Mouse (Mus musculus) forebrain, embryonic 11.5 days (tissue): ENCODE data around the gene Stard8. TPM values are rescaled to one million over a fixed set of nuclear protein-coding genes. Genes with fewer than 3 reads are reported as not detected.
A peak's percentile ranks its signal among the peaks of the same experiment; 100 is the strongest.

ENCODE experiments used
- ATAC-seq: fragments of 200-750 bp; cut with Nextera tagmentation; replicated peaks from 2 replicates; pipeline ENCODE4 v1.8.0; 2017; ENCODE audit warnings: moderate TSS enrichment; ENCODE audit not compliant: low FRiP score
- DNase-seq: peaks from one replicate; pipeline ENCODE4 v3.0.0-alpha.2; 2017; ENCODE audit warnings: low spot score
- H3K27ac ChIP-seq: fragments of 300-500 bp; sonication (generic); 2 replicates; pipeline ENCODE4 v1.5.1; 2014; ENCODE audit warnings: low read depth, low read length
- H3K27me3 ChIP-seq: fragments of 300-500 bp; sonication (generic); 2 replicates; pipeline ENCODE4 v1.6.1; 2014; ENCODE audit warnings: mild to moderate bottlenecking, low read length, mixed read lengths; ENCODE audit not compliant: control insufficient read depth, insufficient read depth
- H3K36me3 ChIP-seq: fragments of 300-500 bp; sonication (generic); 2 replicates; pipeline ENCODE4 v1.6.1; 2014; ENCODE audit warnings: mild to moderate bottlenecking, low read length, moderate library complexity, mixed read lengths; ENCODE audit not compliant: control insufficient read depth, insufficient read depth
- H3K4me1 ChIP-seq: fragments of 300-500 bp; sonication (generic); replicated peaks from 2 replicates; pipeline ENCODE4 v1.6.1; 2014; ENCODE audit warnings: low read length, mixed read lengths; ENCODE audit not compliant: control insufficient read depth, insufficient read depth
- H3K4me2 ChIP-seq: fragments of 300-500 bp; sonication (generic); 2 replicates; pipeline ENCODE4 v1.6.1; 2014; ENCODE audit warnings: low read depth, mild to moderate bottlenecking, low read length, moderate library complexity, mixed read lengths; ENCODE audit not compliant: severe bottlenecking
- H3K4me3 ChIP-seq: fragments of 300-500 bp; sonication (generic); 2 replicates; pipeline ENCODE4 v1.5.1; 2014; ENCODE audit warnings: low read depth, low read length
- H3K9ac ChIP-seq: fragments of 300-500 bp; sonication (generic); 2 replicates; pipeline ENCODE4 v1.6.1; 2014; ENCODE audit warnings: low read length
- H3K9me3 ChIP-seq: fragments of 300-500 bp; sonication (generic); 2 replicates; pipeline ENCODE4 v1.6.1; 2016; ENCODE audit warnings: low read length, mixed read lengths; ENCODE audit not compliant: control insufficient read depth
- WGBS: fragments of 180-500 bp; shearing (Covaris S2); extraction: QIAGEN DNeasy Blood & Tissue Kit; methylation state at CpG from one replicate; pipeline ENCODE4 v1.1.7; 2014; 5-methylcytosine and 5-hydroxymethylcytosine counted together
- polyA plus RNA-seq: library from polyadenylated mRNA; unstranded; fragments of >200 nt; fragmentation: Nextera tagmentation; extraction: Ambion mirVana; gene quantifications from 2 replicates; pipeline ENCODE4 v1.2.1, GENCODE M21; 2014

Gene Stard8
- polyA plus RNA-seq, 1 experiment from 2014 or later, result 8.9 TPM

- 75% methylated on average over 1 of the region's 1 CpGs for WGBS
- Histone ChIP-seq H3K27me3 (peaks cover 10% of the 10 kb centered on the region), H3K4me2 (no peak overlapping the region), H3K9ac (no peak overlapping the region), H3K4me1 (no peaks in the 10 kb centered on the region), H3K4me3 (no peak overlapping the region), H3K9me3 (no peaks in the 10 kb centered on the region), H3K27ac (no peak overlapping the region), H3K36me3 (no peaks in the 10 kb centered on the region)
- DNase-seq, result no peak
- no peak for ATAC-seq
These were observed 20.9 kb downstream of the Stard8 start for GRCm38 (mm10) chrX:99023951-99024350.

DNA sequence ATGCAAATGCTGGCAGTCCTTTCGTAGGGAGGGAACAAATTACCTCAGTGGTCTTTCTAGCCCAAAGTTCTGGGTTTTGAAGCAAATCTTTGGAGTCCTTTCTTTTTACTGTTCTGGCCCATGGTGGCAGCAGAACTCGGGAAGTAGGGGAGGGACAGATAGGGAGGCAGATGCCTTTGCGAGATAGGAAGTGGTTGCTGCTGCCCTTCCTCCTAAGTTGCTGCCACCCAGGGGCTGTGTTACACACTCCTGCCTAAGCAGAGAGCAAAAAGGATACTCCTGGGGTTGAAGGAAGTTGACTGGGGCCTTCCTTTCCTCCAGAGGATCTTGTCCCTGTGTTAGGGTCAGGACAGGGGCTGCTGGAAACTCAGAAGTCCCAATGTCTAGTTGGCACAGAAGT lies 32.4 kb downstream of the Stard8 start:
- Histone ChIP-seq H3K4me1 (no peaks in the 10 kb centered on the region), H3K36me3 (no peaks in the 10 kb centered on the region), H3K9me3 (no peaks in the 10 kb centered on the region), H3K4me2 (no peak overlapping the region), H3K4me3 (no peak overlapping the region), H3K27me3 (peaks cover 2% of the 10 kb centered on the region; the same call in 1 of the 2 replicates), H3K9ac (no peak overlapping the region), H3K27ac (no peak overlapping the region)
- ATAC-seq (no peak), DNase-seq (no peak)
- 54% methylated on average over 3 of the region's 3 CpGs for WGBS

DNA sequence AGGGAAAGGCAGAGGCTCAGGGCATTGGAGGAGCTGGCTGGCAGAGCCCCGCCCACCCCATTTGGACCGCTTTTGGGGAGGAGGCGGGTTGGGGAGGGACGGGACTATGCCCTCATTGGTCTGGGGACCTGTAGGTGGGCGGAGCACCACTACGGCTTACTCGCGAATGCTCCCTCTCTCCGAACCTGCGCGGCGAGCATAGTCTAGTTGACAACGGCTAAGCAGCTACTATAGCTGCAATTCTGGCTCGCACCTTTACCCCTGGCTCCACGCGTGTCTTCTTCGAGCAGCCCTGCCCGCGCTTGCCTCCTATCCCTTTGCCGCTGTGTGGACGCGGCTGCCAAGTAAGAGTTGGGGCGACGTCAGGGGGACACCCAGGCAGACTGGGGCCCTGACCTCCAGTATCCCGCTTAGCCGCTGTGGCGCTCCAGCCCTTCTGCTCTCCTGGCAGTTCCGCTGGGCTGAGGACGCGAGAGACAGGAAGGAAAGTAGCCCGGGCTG lies 39.5 kb downstream of the Stard8 start:
- ATAC-seq (peak; percentile 97), DNase-seq (peak; percentile 89)
- Histone ChIP-seq H3K36me3 (no peaks in the 10 kb centered on the region), H3K27me3 (peaks cover 25% of the 10 kb centered on the region; the same call in 1 of the 2 replicates), H3K27ac (no peak overlapping the region), H3K9me3 (no peaks in the 10 kb centered on the region), H3K4me2 (peak overlapping the region; percentile 65), H3K4me1 (no peaks in the 10 kb centered on the region), H3K4me3 (peak overlapping the region; percentile 36), H3K9ac (peak overlapping the region; percentile 16; the same call in 1 of the 2 replicates)
- 17% methylated on average over 31 of the region's 31 CpGs for WGBS

- 47% methylated on average over 6 of the region's 6 CpGs for WGBS
- H3K4me2 ChIP-seq, result peak overlapping the region; percentile 65
- peaks cover 23% of the 10 kb centered on the region; the same call in 1 of the 2 replicates for H3K27me3 ChIP-seq
- ATAC-seq (no peak), DNase-seq (no peak)
- no peaks in the 10 kb centered on the region for H3K9me3 ChIP-seq
- no peak overlapping the region for H3K27ac ChIP-seq
- no peaks in the 10 kb centered on the region for H3K4me1 ChIP-seq
- H3K36me3 ChIP-seq, result no peaks in the 10 kb centered on the region
- peak overlapping the region; percentile 36 for H3K4me3 ChIP-seq
- no peak overlapping the region for H3K9ac ChIP-seq
These were observed 40.2 kb downstream of the Stard8 start for GRCm38 (mm10) chrX:99043275-99043674.

GRCm38 (mm10) chrX:99043739-99044138 lies 40.7 kb downstream of the Stard8 start:
- no peak overlapping the region for H3K4me3 ChIP-seq
- peaks cover 23% of the 10 kb centered on the region; the same call in 1 of the 2 replicates for H3K27me3 ChIP-seq
- no peak overlapping the region for H3K9ac ChIP-seq
- H3K36me3 ChIP-seq, result no peaks in the 10 kb centered on the region
- WGBS, result 64% methylated on average over 5 of the region's 5 CpGs
- H3K27ac ChIP-seq, result no peak overlapping the region
- no peaks in the 10 kb centered on the region for H3K4me1 ChIP-seq
- no peak overlapping the region for H3K4me2 ChIP-seq
- DNase-seq (no peak), ATAC-seq (no peak)
- no peaks in the 10 kb centered on the region for H3K9me3 ChIP-seq

DNA sequence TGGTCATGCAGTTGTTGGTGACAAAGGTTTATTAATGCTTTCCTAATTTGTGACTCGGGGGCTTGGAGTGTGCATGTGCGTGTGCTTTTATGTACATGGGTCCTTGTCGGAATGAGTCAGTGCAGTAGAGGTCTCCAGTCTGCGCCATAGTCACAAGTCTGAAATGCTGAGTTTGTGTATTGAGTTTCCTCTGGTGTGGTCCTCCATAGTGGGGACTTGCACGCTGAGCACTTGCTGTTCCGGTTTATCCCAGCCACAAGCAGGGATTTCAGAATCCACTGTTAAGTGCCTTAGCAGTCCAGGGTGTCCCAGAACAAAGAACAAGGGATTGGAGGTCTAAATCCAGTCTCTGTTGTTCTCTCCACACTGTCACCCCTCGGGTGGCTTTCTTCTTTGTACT lies 42.3 kb downstream of the Stard8 start:
- Histone ChIP-seq H3K36me3 (no peaks in the 10 kb centered on the region), H3K9ac (no peak overlapping the region), H3K4me3 (no peak overlapping the region), H3K9me3 (no peaks in the 10 kb centered on the region), H3K4me2 (no peak overlapping the region), H3K27ac (no peak overlapping the region), H3K4me1 (no peaks in the 10 kb centered on the region), H3K27me3 (peaks cover 23% of the 10 kb centered on the region; the same call in 1 of the 2 replicates)
- no peak for ATAC-seq
- WGBS, result 45% methylated on average over 7 of the region's 7 CpGs
- DNase-seq, result no peak

DNA sequence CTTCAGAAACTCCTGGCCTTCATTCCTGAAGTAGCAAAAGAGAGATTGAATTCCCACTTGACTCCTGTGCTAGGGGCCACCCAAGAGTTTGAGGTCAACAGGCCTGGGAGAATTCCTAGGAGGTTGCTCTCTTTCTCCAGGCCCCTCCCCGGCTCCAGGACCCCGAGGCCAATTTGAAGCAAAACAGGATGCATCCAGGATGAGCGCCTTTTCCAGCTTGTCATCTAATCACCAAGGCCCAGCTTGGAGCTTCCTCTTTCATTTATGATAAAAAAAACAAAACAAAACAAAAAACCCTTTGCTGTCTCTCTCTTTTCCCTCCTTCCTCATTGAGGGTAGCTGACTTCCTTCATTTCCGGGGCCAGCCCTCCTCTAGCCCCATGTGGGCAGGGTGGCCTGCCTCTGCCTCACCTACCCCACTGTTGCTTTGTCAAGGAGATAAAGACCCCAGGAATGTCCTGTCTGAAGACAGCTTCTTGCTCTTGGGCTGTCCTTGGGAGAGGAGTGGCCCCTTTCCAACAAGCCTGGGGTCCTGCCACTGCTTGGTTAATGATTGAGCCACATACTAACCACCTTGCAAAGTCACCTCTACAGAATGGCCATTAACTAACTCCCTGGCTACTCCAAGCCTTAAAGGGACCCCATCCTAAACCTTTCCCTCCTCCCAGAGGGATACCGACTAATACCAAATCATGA lies 43.5 kb downstream of the Stard8 start:
- Histone ChIP-seq H3K9me3 (no peaks in the 10 kb centered on the region), H3K36me3 (no peaks in the 10 kb centered on the region), H3K27me3 (peaks cover 23% of the 10 kb centered on the region; the same call in 1 of the 2 replicates), H3K4me2 (no peak overlapping the region), H3K27ac (no peak overlapping the region), H3K9ac (no peak overlapping the region), H3K4me3 (no peak overlapping the region), H3K4me1 (no peaks in the 10 kb centered on the region)
- DNase-seq, result no peak
- no peak for ATAC-seq
- 57% methylated on average over 5 of the region's 5 CpGs for WGBS

DNA sequence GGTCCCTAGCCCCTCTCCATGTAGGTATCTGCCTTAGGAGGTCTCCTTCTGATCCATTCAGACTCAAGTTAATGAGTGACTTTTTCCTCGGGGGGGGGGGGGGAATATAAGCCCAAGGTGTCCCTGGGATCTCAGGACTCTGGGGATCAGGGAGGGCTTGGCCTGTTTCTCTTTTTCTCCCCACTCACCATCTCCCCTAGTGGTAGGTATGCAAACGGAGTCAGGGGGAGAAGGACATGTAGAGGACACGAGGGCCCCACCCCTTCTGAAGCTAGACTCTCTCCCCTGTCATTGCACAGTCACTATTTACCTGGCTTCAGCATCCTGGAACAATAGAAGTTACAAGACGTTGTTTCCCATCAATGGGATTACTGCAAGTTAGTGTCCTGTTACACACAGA lies 45.1 kb downstream of the Stard8 start:
- DNase-seq (no peak), ATAC-seq (no peak)
- Histone ChIP-seq H3K27ac (no peak overlapping the region), H3K4me3 (no peak overlapping the region), H3K9ac (no peak overlapping the region), H3K4me1 (no peaks in the 10 kb centered on the region), H3K4me2 (no peak overlapping the region), H3K36me3 (no peaks in the 10 kb centered on the region), H3K9me3 (no peaks in the 10 kb centered on the region), H3K27me3 (peaks cover 14% of the 10 kb centered on the region; the same call in 1 of the 2 replicates)
- 39% methylated on average over 4 of the region's 4 CpGs for WGBS

GRCm38 (mm10) chrX:99049247-99049646 lies 46.2 kb downstream of the Stard8 start:
- 69% methylated on average over 5 of the region's 5 CpGs for WGBS
- Histone ChIP-seq H3K4me3 (no peak overlapping the region), H3K4me2 (no peak overlapping the region), H3K36me3 (no peaks in the 10 kb centered on the region), H3K9me3 (no peaks in the 10 kb centered on the region), H3K27me3 (peaks cover 4% of the 10 kb centered on the region; the same call in 1 of the 2 replicates), H3K27ac (no peak overlapping the region), H3K9ac (no peak overlapping the region), H3K4me1 (no peaks in the 10 kb centered on the region)
- DNase-seq (no peak), ATAC-seq (no peak)
